Mouse (Mus musculus) intestine, embryonic 15.5 days (tissue): Measurements from ENCODE around the gene Olfr1183. TPM values are rescaled to one million over a fixed set of nuclear protein-coding genes. Genes with fewer than 3 reads are reported as not detected.
"Not testable (repeated sequence)": the region's sequence is repeated elsewhere in the genome, so short reads cannot be mapped to it uniquely, and the experiment has no call there.

Experiments
- ATAC-seq: fragments of 200-750 bp; cut with Nextera tagmentation; 2 replicates; pipeline ENCODE4 v1.8.0; 2017; ENCODE audit warnings: moderate TSS enrichment, moderate library complexity
- H3K27ac ChIP-seq: fragments of 300-500 bp; sonication (generic); 2 replicates; pipeline ENCODE4 v1.5.1; 2015; ENCODE audit warnings: mild to moderate bottlenecking, inconsistent platforms
- H3K27me3 ChIP-seq: fragments of 300-500 bp; sonication (generic); replicated peaks from 2 replicates; pipeline ENCODE4 v1.6.1; 2015; ENCODE audit warnings: inconsistent platforms
- H3K36me3 ChIP-seq: fragments of 300-500 bp; sonication (generic); 2 replicates; pipeline ENCODE4 v1.6.1; 2015; ENCODE audit warnings: inconsistent platforms
- H3K4me1 ChIP-seq: fragments of 300-500 bp; sonication (generic); replicated peaks from 2 replicates; pipeline ENCODE4 v1.6.1; 2015; ENCODE audit warnings: inconsistent platforms
- H3K4me2 ChIP-seq: fragments of 300-500 bp; sonication (generic); replicated peaks from 2 replicates; pipeline ENCODE4 v1.6.1; 2015; ENCODE audit warnings: mild to moderate bottlenecking, inconsistent platforms
- H3K4me3 ChIP-seq: fragments of 300-500 bp; sonication (generic); replicated peaks from 2 replicates; pipeline ENCODE4 v1.5.1; 2015; ENCODE audit warnings: inconsistent platforms
- H3K9ac ChIP-seq: fragments of 300-500 bp; sonication (generic); 2 replicates; pipeline ENCODE4 v1.6.1; 2015; ENCODE audit warnings: inconsistent platforms
- H3K9me3 ChIP-seq: fragments of 300-500 bp; sonication (generic); 2 replicates; pipeline ENCODE4 v1.6.1; 2016; ENCODE audit warnings: inconsistent platforms
- WGBS: fragments of 180-500 bp; shearing (Covaris S2); methylation state at CpG from one replicate; pipeline ENCODE4 v1.1.7; 2015; 5-methylcytosine and 5-hydroxymethylcytosine counted together
- polyA plus RNA-seq: library from polyadenylated mRNA; unstranded; fragments of >200 nt; fragmentation: Nextera tagmentation; extraction: Ambion mirVana; gene quantifications from 2 replicates; pipeline ENCODE4 v1.2.1, GENCODE M21; 2015

Olfr1183 gene
- not detected in 2 replicates for polyA plus RNA-seq

GRCm38 (mm10) chr2:88454567-88454966 is at the start of gene Olfr1183:
Olfr1183 (plus strand) TSS chr2:88454867.
- not testable (repeated sequence) for ATAC-seq, H3K4me2 ChIP-seq, H3K27ac ChIP-seq, H3K27me3 ChIP-seq, H3K36me3 ChIP-seq, H3K9me3 ChIP-seq, H3K4me1 ChIP-seq, H3K4me3 ChIP-seq, H3K9ac ChIP-seq
- 85% methylated on average over 1 of the region's 1 CpGs for WGBS

- Histone ChIP-seq H3K4me3 (no peak within 1 kb of the TSS), H3K4me2 (no peak within 1 kb of the TSS), H3K36me3 (no peaks in the 10 kb centered on the region), H3K27me3 (no peaks in the 10 kb centered on the region), H3K4me1 (no peaks in the 10 kb centered on the region), H3K9me3 (no peaks in the 10 kb centered on the region), H3K9ac (no peak within 1 kb of the TSS), H3K27ac (no peak within 1 kb of the TSS)
- ATAC-seq, result no peak
- 69% methylated on average over 3 of the region's 3 CpGs for WGBS
Measured at GRCm38 (mm10) chr2:88406353-88406752, 48.3 kb upstream of the Olfr1183 start, which contains the start of gene Olfr1179. Olfr1179 (minus strand) TSS chr2:88406453.

GRCm38 (mm10) chr2:88419051-88419450 is 35.6 kb upstream of the Olfr1183 start, which contains the start of gene Olfr1180:
Olfr1180 (minus strand) TSS chr2:88419151.
- ATAC-seq, result no peak
- no peak within 1 kb of the TSS for H3K9ac ChIP-seq
- no peaks in the 10 kb centered on the region for H3K4me1 ChIP-seq
- no peak within 1 kb of the TSS for H3K27ac ChIP-seq
- H3K36me3 ChIP-seq, result no peaks in the 10 kb centered on the region
- H3K4me3 ChIP-seq, result no peak within 1 kb of the TSS
- H3K9me3 ChIP-seq, result no peaks in the 10 kb centered on the region
- H3K4me2 ChIP-seq, result no peak within 1 kb of the TSS
- H3K27me3 ChIP-seq, result no peaks in the 10 kb centered on the region
- 70% methylated on average over 2 of the region's 2 CpGs for WGBS

- Histone ChIP-seq H3K4me1 (no peaks in the 10 kb centered on the region), H3K36me3 (no peaks in the 10 kb centered on the region), H3K4me2 (no peak within 1 kb of the TSS), H3K9ac (no peak within 1 kb of the TSS), H3K27ac (no peak within 1 kb of the TSS), H3K4me3 (no peak within 1 kb of the TSS), H3K27me3 (no peaks in the 10 kb centered on the region), H3K9me3 (no peaks in the 10 kb centered on the region)
- ATAC-seq, result no peak
- 79% methylated on average over 1 of the region's 1 CpGs for WGBS
Measured at GRCm38 (mm10) chr2:88426071-88426470, 28.6 kb upstream of the Olfr1183 start, which contains the start of gene Olfr1181. Olfr1181 (minus strand) TSS chr2:88426171.

- Histone ChIP-seq H3K27ac (no peak within 1 kb of the TSS), H3K4me2 (no peak within 1 kb of the TSS), H3K4me3 (no peak within 1 kb of the TSS), H3K36me3 (no peaks in the 10 kb centered on the region), H3K9me3 (no peaks in the 10 kb centered on the region), H3K4me1 (no peaks in the 10 kb centered on the region), H3K27me3 (no peaks in the 10 kb centered on the region), H3K9ac (no peak within 1 kb of the TSS)
- ATAC-seq, result no peak
- 82% methylated on average over 1 of the region's 1 CpGs for WGBS
Measured at GRCm38 (mm10) chr2:88449031-88449430, 5.6 kb upstream of the Olfr1183 start, which contains the start of gene Gm13757. Gm13757 (minus strand) TSS chr2:88449131.

- Histone ChIP-seq H3K36me3 (no peaks in the 10 kb centered on the region), H3K9me3 (no peaks in the 10 kb centered on the region), H3K4me3 (no peak within 1 kb of the TSS), H3K27me3 (no peaks in the 10 kb centered on the region), H3K27ac (no peak within 1 kb of the TSS), H3K4me2 (no peak within 1 kb of the TSS), H3K9ac (no peak within 1 kb of the TSS), H3K4me1 (no peaks in the 10 kb centered on the region)
- WGBS, result 90% methylated on average over 2 of the region's 2 CpGs
- ATAC-seq, result no peak
Measured at GRCm38 (mm10) chr2:88483298-88483697, 28.6 kb downstream of the Olfr1183 start, which contains the start of gene Olfr1184. Olfr1184 (plus strand) TSS chr2:88483598.

- Histone ChIP-seq H3K9ac (no peak within 1 kb of the TSS), H3K4me1 (no peaks in the 10 kb centered on the region), H3K4me2 (no peak within 1 kb of the TSS), H3K9me3 (no peaks in the 10 kb centered on the region), H3K27ac (no peak within 1 kb of the TSS), H3K27me3 (no peaks in the 10 kb centered on the region), H3K36me3 (no peaks in the 10 kb centered on the region), H3K4me3 (no peak within 1 kb of the TSS)
- WGBS, result 58% methylated on average over 2 of the region's 2 CpGs
- no peak for ATAC-seq
Measured at GRCm38 (mm10) chr2:88493020-88493419, 38.4 kb downstream of the Olfr1183 start, which contains the start of gene Olfr1185-ps1. Olfr1185-ps1 (plus strand) TSS chr2:88493320.

- H3K27me3 ChIP-seq, result no peaks in the 10 kb centered on the region
- no peak for ATAC-seq
- no peak within 1 kb of the TSS for H3K4me2 ChIP-seq
- no peaks in the 10 kb centered on the region for H3K36me3 ChIP-seq
- no peak within 1 kb of the TSS for H3K9ac ChIP-seq
- no peak within 1 kb of the TSS for H3K4me3 ChIP-seq
- no peak within 1 kb of the TSS for H3K27ac ChIP-seq
- no peaks in the 10 kb centered on the region for H3K4me1 ChIP-seq
- 84% methylated on average over 2 of the region's 2 CpGs for WGBS
- H3K9me3 ChIP-seq, result no peaks in the 10 kb centered on the region
Measured at GRCm38 (mm10) chr2:88518251-88518650, 63.6 kb downstream of the Olfr1183 start, which contains the start of gene Olfr1186. Olfr1186 (plus strand) TSS chr2:88518551.

Other genes starting within 250 kb of the Olfr1183 start
- gene Olfr1170, start 226.5 kb upstream of the Olfr1183 start, polyA plus RNA-seq, result not detected in 2 replicates
- not detected in 2 replicates for gene Olfr1173, start 175.0 kb upstream of the Olfr1183 start, polyA plus RNA-seq
- gene Olfr1174-ps, start 139.7 kb upstream of the Olfr1183 start, polyA plus RNA-seq, result not detected in 2 replicates
- not detected in 2 replicates for gene Olfr1175-ps, start 127.7 kb upstream of the Olfr1183 start, polyA plus RNA-seq
- not detected in 2 replicates for gene Olfr1176, start 118.1 kb upstream of the Olfr1183 start, polyA plus RNA-seq
- gene Olfr1177-ps, start 108.4 kb upstream of the Olfr1183 start, polyA plus RNA-seq, result not detected in 2 replicates
- not detected in 2 replicates for gene Olfr1178, start 67.8 kb upstream of the Olfr1183 start, polyA plus RNA-seq
- gene Olfr1179, start 48.4 kb upstream of the Olfr1183 start, polyA plus RNA-seq, result not detected in 2 replicates
- not detected in 2 replicates for gene Olfr1180, start 35.7 kb upstream of the Olfr1183 start, polyA plus RNA-seq
- gene Olfr1181, start 28.7 kb upstream of the Olfr1183 start, polyA plus RNA-seq, result not detected in 2 replicates
- gene Gm13757, start 5.7 kb upstream of the Olfr1183 start, polyA plus RNA-seq, result not detected in 2 replicates
- gene Olfr1184, start 28.7 kb downstream of the Olfr1183 start, polyA plus RNA-seq, result not detected in 2 replicates
- gene Olfr1185-ps1, start 38.5 kb downstream of the Olfr1183 start, polyA plus RNA-seq, result not detected in 2 replicates
- gene Olfr1186, start 63.7 kb downstream of the Olfr1183 start, polyA plus RNA-seq, result not detected in 2 replicates
- gene Olfr1188, start 102.1 kb downstream of the Olfr1183 start, polyA plus RNA-seq, result not detected in 2 replicates
- gene Olfr1189, start 131.6 kb downstream of the Olfr1183 start, polyA plus RNA-seq, result not detected in 2 replicates
- gene Olfr1191-ps1, start 185.7 kb downstream of the Olfr1183 start, polyA plus RNA-seq, result not detected in 2 replicates
- gene Olfr1192-ps1, start 193.6 kb downstream of the Olfr1183 start, polyA plus RNA-seq, result not detected in 2 replicates
- gene Olfr1193, start 220.8 kb downstream of the Olfr1183 start, polyA plus RNA-seq, result not detected in 2 replicates
- gene Olfr1195, start 234.3 kb downstream of the Olfr1183 start, polyA plus RNA-seq, result not detected in 2 replicates
- not detected in 2 replicates for gene Olfr1196, start 249.7 kb downstream of the Olfr1183 start, polyA plus RNA-seq